Mouse (Mus musculus) liver, embryonic 11.5 days (tissue): Measurements from ENCODE around the gene Ezr. TPM values are rescaled to one million over a fixed set of nuclear protein-coding genes. Genes with fewer than 3 reads are reported as not detected.

Experiments used
- ATAC-seq: fragments of 200-750 bp; cut with Nextera tagmentation; replicated peaks from 2 replicates; pipeline ENCODE4 v1.8.0; 2017; ENCODE audit warnings: moderate number of reproducible peaks, mild to moderate bottlenecking, moderate TSS enrichment, moderate library complexity; ENCODE audit not compliant: low FRiP score
- DNase-seq: peaks from one replicate; pipeline ENCODE4 v3.0.0-alpha.2; 2017; ENCODE audit warnings: low spot score
- H3K27ac ChIP-seq: fragments of 300-500 bp; sonication (generic); 2 replicates; pipeline ENCODE4 v1.5.1; 2014; ENCODE audit warnings: mild to moderate bottlenecking, low read depth, low read length, control low read depth
- H3K27me3 ChIP-seq: fragments of 300-500 bp; sonication (generic); replicated peaks from 2 replicates; pipeline ENCODE4 v1.6.1; 2014; ENCODE audit warnings: low read length, mixed read lengths; ENCODE audit not compliant: control insufficient read depth, insufficient read depth
- H3K36me3 ChIP-seq: fragments of 300-500 bp; sonication (generic); 2 replicates; pipeline ENCODE4 v1.6.1; 2014; ENCODE audit warnings: mild to moderate bottlenecking, low read length, moderate library complexity, mixed read lengths; ENCODE audit not compliant: control insufficient read depth, insufficient read depth
- H3K4me1 ChIP-seq: fragments of 300-500 bp; sonication (generic); replicated peaks from 2 replicates; pipeline ENCODE4 v1.6.1; 2014; ENCODE audit warnings: low read length, mixed read lengths; ENCODE audit not compliant: control insufficient read depth, insufficient read depth
- H3K4me2 ChIP-seq: fragments of 300-500 bp; sonication (generic); 2 replicates; pipeline ENCODE4 v1.6.1; 2014; ENCODE audit warnings: mild to moderate bottlenecking, control low read depth, moderate library complexity
- H3K4me3 ChIP-seq: fragments of 300-500 bp; sonication (generic); 2 replicates; pipeline ENCODE4 v1.5.1; 2014; ENCODE audit warnings: low read depth, low read length, control low read depth
- H3K9ac ChIP-seq: fragments of 300-500 bp; sonication (generic); 2 replicates; pipeline ENCODE4 v1.6.1; 2014; ENCODE audit warnings: low read depth, low read length, control low read depth
- H3K9me3 ChIP-seq: fragments of 300-500 bp; sonication (generic); 2 replicates; pipeline ENCODE4 v1.6.1; 2016; ENCODE audit warnings: low read length, inconsistent platforms, mixed read lengths; ENCODE audit not compliant: control insufficient read depth
- WGBS: fragments of 180-500 bp; shearing (Covaris S2); extraction: QIAGEN DNeasy Blood & Tissue Kit; methylation state at CpG from one replicate; pipeline ENCODE4 v1.1.7; 2014; 5-methylcytosine and 5-hydroxymethylcytosine counted together
- polyA plus RNA-seq: library from polyadenylated mRNA; unstranded; fragments of >200 nt; fragmentation: Nextera tagmentation; extraction: Ambion mirVana; gene quantifications from 2 replicates; pipeline ENCODE4 v1.2.1, GENCODE M21; 2014

The Ezr gene
- polyA plus RNA-seq, 1 experiment from 2014 or later, result 96.2 TPM

- Histone ChIP-seq H3K9me3 (no peaks in the 10 kb centered on the region), H3K27ac (no peak overlapping the region), H3K4me2 (no peak overlapping the region), H3K4me1 (peaks cover 8% of the 10 kb centered on the region), H3K27me3 (no peaks in the 10 kb centered on the region), H3K4me3 (no peak overlapping the region), H3K9ac (no peak overlapping the region), H3K36me3 (peaks cover 12% of the 10 kb centered on the region)
- ATAC-seq (no peak), DNase-seq (no peak)
- WGBS, result 94% methylated on average over 16 of the region's 16 CpGs
These were observed 24.7 kb downstream of the Ezr start for GRCm38 (mm10) chr17:6757902-6758301.

DNA sequence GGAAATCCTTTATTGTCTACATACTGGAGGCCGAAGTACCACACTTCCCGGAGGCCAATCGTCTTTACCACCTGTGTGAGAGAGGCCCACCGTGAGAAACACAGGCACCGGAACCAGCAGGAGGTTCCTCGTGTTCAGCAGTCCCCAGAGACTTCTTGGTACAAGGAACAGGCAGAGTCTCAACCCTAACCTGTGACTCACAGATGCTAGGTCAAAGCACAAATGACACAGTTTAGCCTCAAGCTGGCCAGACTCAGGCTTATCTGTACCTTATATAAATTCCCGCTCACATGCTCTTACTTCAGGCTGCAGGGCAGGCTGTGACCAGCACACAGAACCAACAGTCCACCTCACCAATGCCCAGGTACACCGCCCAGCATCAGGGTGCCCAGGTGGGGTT is 26.7 kb downstream of the Ezr start:
- Histone ChIP-seq H3K4me3 (no peak overlapping the region), H3K9me3 (no peaks in the 10 kb centered on the region), H3K9ac (no peak overlapping the region), H3K27me3 (no peaks in the 10 kb centered on the region), H3K27ac (no peak overlapping the region), H3K36me3 (peaks cover 26% of the 10 kb centered on the region), H3K4me1 (no peaks in the 10 kb centered on the region), H3K4me2 (no peak overlapping the region)
- DNase-seq (no peak), ATAC-seq (no peak)
- WGBS, result 88% methylated on average over 8 of the region's 8 CpGs

DNA sequence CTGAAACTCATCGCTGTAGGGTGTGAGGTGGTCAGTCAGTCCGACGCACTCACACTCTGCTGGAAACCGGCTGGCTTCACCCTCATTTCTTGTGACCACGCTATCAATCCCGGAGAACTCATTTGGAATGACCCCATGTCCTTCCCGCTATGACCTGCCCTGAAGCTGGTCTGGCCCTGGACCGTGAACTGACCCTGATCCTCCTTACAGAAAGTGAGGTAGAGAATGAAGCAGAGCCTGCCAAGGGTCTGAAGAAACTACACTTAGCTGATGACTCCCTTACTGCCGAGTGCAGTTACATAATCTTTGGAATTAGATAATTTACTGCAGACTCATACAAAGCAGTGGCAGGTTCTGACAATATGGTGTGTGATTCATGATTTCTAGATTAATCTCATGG is 27.4 kb downstream of the Ezr start:
- H3K4me1 ChIP-seq, result no peaks in the 10 kb centered on the region
- H3K4me3 ChIP-seq, result no peak overlapping the region
- peaks cover 29% of the 10 kb centered on the region for H3K36me3 ChIP-seq
- H3K4me2 ChIP-seq, result no peak overlapping the region
- WGBS, result 84% methylated on average over 9 of the region's 9 CpGs
- DNase-seq (no peak), ATAC-seq (no peak)
- no peaks in the 10 kb centered on the region for H3K27me3 ChIP-seq
- H3K9me3 ChIP-seq, result no peaks in the 10 kb centered on the region
- H3K27ac ChIP-seq, result no peak overlapping the region
- no peak overlapping the region for H3K9ac ChIP-seq

DNA sequence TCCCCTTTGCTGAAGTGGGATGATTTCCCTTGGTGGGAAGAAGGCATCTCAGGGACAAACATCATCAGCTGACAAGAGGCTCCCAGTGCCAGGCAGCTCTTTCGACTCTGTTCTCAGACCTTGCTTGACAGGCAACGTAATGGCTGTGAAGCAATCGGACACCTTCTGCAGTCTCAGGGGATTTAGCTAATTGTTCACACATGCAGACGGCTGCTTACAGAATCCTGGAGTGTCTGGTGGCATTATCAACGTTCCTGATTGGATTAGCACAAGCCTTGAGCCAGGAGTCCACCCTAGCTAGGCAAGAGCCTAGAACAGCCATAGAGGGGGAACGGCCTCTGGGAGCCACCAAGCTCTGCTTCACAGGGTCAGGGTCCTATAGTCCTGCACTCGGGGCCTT is 30.2 kb downstream of the Ezr start:
- no peak for DNase-seq
- H3K36me3 ChIP-seq, result peaks cover 29% of the 10 kb centered on the region

GRCm38 (mm10) chr17:6751221-6751859 is 31.2 kb downstream of the Ezr start:
- H3K9ac ChIP-seq, result no peak overlapping the region
- no peak overlapping the region for H3K4me3 ChIP-seq
- peaks cover 32% of the 10 kb centered on the region for H3K36me3 ChIP-seq
- DNase-seq, result no peak
- H3K27me3 ChIP-seq, result no peaks in the 10 kb centered on the region
- no peak for ATAC-seq
- H3K9me3 ChIP-seq, result no peaks in the 10 kb centered on the region
- no peak overlapping the region for H3K27ac ChIP-seq
- no peaks in the 10 kb centered on the region for H3K4me1 ChIP-seq
- WGBS, result 85% methylated on average over 11 of the region's 11 CpGs
- H3K4me2 ChIP-seq, result no peak overlapping the region

More for the DNA sequence above, 30.2 kb downstream of the Ezr start:
- no peak for ATAC-seq
- Histone ChIP-seq H3K9me3 (no peaks in the 10 kb centered on the region), H3K27ac (no peak overlapping the region), H3K9ac (no peak overlapping the region), H3K4me3 (no peak overlapping the region), H3K4me1 (no peaks in the 10 kb centered on the region), H3K4me2 (no peak overlapping the region), H3K27me3 (no peaks in the 10 kb centered on the region)
- 70% methylated on average over 7 of the region's 7 CpGs for WGBS

DNA sequence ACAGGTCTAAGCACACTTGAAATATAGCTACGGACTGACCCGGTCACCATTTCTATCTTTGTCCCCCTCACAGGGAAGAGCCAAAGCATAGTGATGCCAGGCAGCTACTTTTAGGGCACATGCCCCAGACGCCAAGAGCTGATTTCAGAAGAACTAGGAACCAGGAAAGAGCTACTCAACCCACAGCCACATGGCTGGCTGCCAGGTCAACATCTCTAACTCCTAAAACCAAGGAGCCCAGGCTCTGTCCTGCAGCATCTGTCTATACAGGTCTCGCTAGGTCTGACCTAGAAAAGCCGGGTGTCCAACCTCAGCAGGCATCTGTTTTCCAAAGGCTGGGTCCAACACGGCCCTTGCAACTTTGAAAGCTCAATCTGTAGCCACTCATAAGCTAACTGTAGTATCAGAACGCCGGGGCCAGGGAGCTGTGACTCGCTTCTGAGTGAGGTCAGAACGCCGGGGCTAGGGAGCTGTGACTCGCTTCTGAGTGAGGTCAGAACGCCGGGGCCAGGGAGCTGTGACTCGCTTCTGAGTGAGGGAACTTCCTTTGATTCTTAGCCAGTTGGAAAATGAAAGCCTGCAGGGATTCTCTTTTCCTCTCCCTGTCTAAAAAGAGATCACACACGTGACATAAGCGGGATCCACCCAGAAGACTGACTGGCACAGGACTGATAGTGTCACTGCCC is 33.7 kb downstream of the Ezr start:
- WGBS, result 82% methylated on average over 17 of the region's 17 CpGs
- Histone ChIP-seq H3K4me2 (no peak overlapping the region), H3K9ac (no peak overlapping the region), H3K4me3 (no peak overlapping the region), H3K27ac (no peak overlapping the region), H3K9me3 (no peaks in the 10 kb centered on the region), H3K36me3 (peaks cover 37% of the 10 kb centered on the region), H3K4me1 (peaks cover 6% of the 10 kb centered on the region), H3K27me3 (no peaks in the 10 kb centered on the region)
- ATAC-seq (no peak), DNase-seq (no peak)

- no peak for ATAC-seq
- 69% methylated on average over 7 of the region's 7 CpGs for WGBS
- Histone ChIP-seq H3K4me1 (peaks cover 8% of the 10 kb centered on the region), H3K9me3 (no peaks in the 10 kb centered on the region), H3K36me3 (peaks cover 29% of the 10 kb centered on the region), H3K9ac (no peak overlapping the region), H3K27ac (no peak overlapping the region), H3K27me3 (no peaks in the 10 kb centered on the region), H3K4me3 (no peak overlapping the region), H3K4me2 (no peak overlapping the region)
- no peak for DNase-seq
These were observed 35.1 kb downstream of the Ezr start for GRCm38 (mm10) chr17:6747478-6747877.

GRCm38 (mm10) chr17:6746452-6747231 is 35.9 kb downstream of the Ezr start:
- ATAC-seq, result no peak
- Histone ChIP-seq H3K36me3 (peaks cover 29% of the 10 kb centered on the region), H3K9ac (no peak overlapping the region), H3K4me3 (no peak overlapping the region), H3K4me1 (peaks cover 8% of the 10 kb centered on the region), H3K4me2 (no peak overlapping the region), H3K27ac (no peak overlapping the region), H3K27me3 (no peaks in the 10 kb centered on the region), H3K9me3 (no peaks in the 10 kb centered on the region)
- no peak for DNase-seq
- 72% methylated on average over 9 of the region's 9 CpGs for WGBS
